Mouse (Mus musculus) MEL (cell line): Measurements from ENCODE around the gene Pole3. TPM values are rescaled to one million over a fixed set of nuclear protein-coding genes. Genes with fewer than 3 reads are reported as not detected.

Source experiments
- DNase-seq: peaks from one replicate; pipeline ENCODE4 v3.0.0; 2011; ENCODE audit warnings: low read depth, low spot score
- H3K27ac ChIP-seq: 2 replicates; pipeline ENCODE4 v1.5.1; 2012; ENCODE audit warnings: low read depth, mild to moderate bottlenecking, control low read depth, low read length, moderate library complexity; ENCODE audit not compliant: control insufficient read depth
- H3K27me3 ChIP-seq, 2 experiments: fragments of 150-350 bp in 1 of 2; sonication (generic) in 1 of 2; 2 replicates each; pipeline ENCODE4 v1.6.1; 2012; ENCODE audit warnings: low read length in 2 of 2, mild to moderate bottlenecking in 2 of 2, improper control_type of control experiment in 1 of 2, moderate library complexity in 1 of 2; ENCODE audit not compliant: insufficient read depth in 2 of 2, control insufficient read depth in 1 of 2
- H3K36me3 ChIP-seq, 2 experiments: 2 replicates each; pipeline ENCODE4 v1.6.1; 2012 to 2014; ENCODE audit warnings: low read length in 2 of 2, improper control_type of control experiment in 1 of 2, inconsistent platforms in 1 of 2, mild to moderate bottlenecking in 1 of 2; ENCODE audit not compliant: insufficient read depth in 2 of 2, control insufficient read depth in 1 of 2
- H3K4me1 ChIP-seq, 2 experiments: fragments of 150-350 bp in 1 of 2; sonication (generic) in 1 of 2; 2 replicates each; pipeline ENCODE4 v1.6.1; 2012; ENCODE audit warnings: low read length in 2 of 2, improper control_type of control experiment in 1 of 2, mild to moderate bottlenecking in 1 of 2; ENCODE audit not compliant: insufficient read depth in 2 of 2, control insufficient read depth in 1 of 2
- H3K4me3 ChIP-seq, 2 experiments: fragments of 150-350 bp in 1 of 2; sonication (generic) in 1 of 2; 2 replicates each; pipeline ENCODE4 v1.5.1; 2012; ENCODE audit warnings: low read depth in 2 of 2, low read length in 2 of 2, mild to moderate bottlenecking in 2 of 2, moderate library complexity in 2 of 2, control low read depth in 1 of 2, improper control_type of control experiment in 1 of 2; ENCODE audit not compliant: control insufficient read depth in 1 of 2, insufficient read depth in 1 of 2
- H3K79me2 ChIP-seq: 2 replicates; pipeline ENCODE4 v1.6.1; 2012; ENCODE audit warnings: mild to moderate bottlenecking, low read length, moderate library complexity; ENCODE audit not compliant: control insufficient read depth, poor library complexity, insufficient read depth
- H3K9ac ChIP-seq: 2 replicates; pipeline ENCODE4 v1.6.1; 2012; ENCODE audit warnings: low read depth, mild to moderate bottlenecking, control low read depth, low read length, moderate library complexity; ENCODE audit not compliant: control insufficient read depth, poor library complexity, severe bottlenecking
- H3K9me3 ChIP-seq: fragments of 150-350 bp; sonication (generic); replicated peaks from 2 replicates; pipeline ENCODE4 v1.6.1; 2012; ENCODE audit warnings: mild to moderate bottlenecking, low read length, improper control_type of control experiment, moderate library complexity; ENCODE audit not compliant: insufficient read depth
- CTCF ChIP-seq, 3 experiments: IDR thresholded peaks in 2 of 3; conservative IDR thresholded peaks in 1 of 3; 2 replicates each; pipeline ENCODE4 v1.5.1; 2011 to 2012; ENCODE audit warnings: low read length in 3 of 3, low read depth in 2 of 3, mild to moderate bottlenecking in 2 of 3, improper control_type of control experiment in 1 of 3, inconsistent platforms in 1 of 3, mixed read lengths in 1 of 3, moderate library complexity in 1 of 3; ENCODE audit not compliant: control insufficient read depth in 1 of 3, insufficient read depth in 1 of 3, poor library complexity in 1 of 3, severe bottlenecking in 1 of 3
- ETS1 ChIP-seq: IDR thresholded peaks from 2 replicates; pipeline ENCODE4 v1.6.1; 2012; ENCODE audit warnings: low read depth, mild to moderate bottlenecking, inconsistent platforms, low read length, improper control_type of control experiment, moderate library complexity
- GATA1 ChIP-seq: IDR thresholded peaks from 2 replicates; pipeline ENCODE4 v1.6.1; 2011; ENCODE audit warnings: low read depth, low read length, improper control_type of control experiment
- HCFC1 ChIP-seq: IDR thresholded peaks from 2 replicates; pipeline ENCODE4 v1.6.1; 2012; ENCODE audit warnings: low read depth, mild to moderate bottlenecking, inconsistent platforms, low read length, improper control_type of control experiment, moderate library complexity
- JUND ChIP-seq: IDR thresholded peaks from 2 replicates; pipeline ENCODE4 v1.6.1; 2011; ENCODE audit warnings: low read depth, mild to moderate bottlenecking, improper control_type of control experiment, low read length
- MAFK ChIP-seq: IDR thresholded peaks from 2 replicates; pipeline ENCODE4 v1.6.1; 2011; ENCODE audit warnings: low read depth, mild to moderate bottlenecking, low read length, improper control_type of control experiment, borderline replicate concordance
- MAX ChIP-seq: IDR thresholded peaks from 2 replicates; pipeline ENCODE4 v1.6.1; 2011; ENCODE audit warnings: low read length, improper control_type of control experiment
- MXI1 ChIP-seq: IDR thresholded peaks from 2 replicates; pipeline ENCODE4 v1.6.1; 2011; ENCODE audit warnings: mild to moderate bottlenecking, low read depth, low read length, improper control_type of control experiment
- MYC ChIP-seq: IDR thresholded peaks from 2 replicates; pipeline ENCODE4 v1.6.1; 2011; ENCODE audit warnings: low read depth, mild to moderate bottlenecking, low read length, improper control_type of control experiment, moderate library complexity
- NRF1 ChIP-seq: IDR thresholded peaks from 2 replicates; pipeline ENCODE4 v1.6.1; 2014; ENCODE audit warnings: low read depth, mild to moderate bottlenecking, inconsistent platforms, low read length, improper control_type of control experiment, moderate library complexity; ENCODE audit not compliant: poor library complexity, insufficient read depth, severe bottlenecking
- POLR2A ChIP-seq, 2 experiments: IDR thresholded peaks; 2 replicates each; pipeline ENCODE4 v1.6.1; 2011 to 2012; ENCODE audit warnings: low read length in 2 of 2, mild to moderate bottlenecking in 2 of 2, control low read depth in 1 of 2, improper control_type of control experiment in 1 of 2, low read depth in 1 of 2, moderate library complexity in 1 of 2; ENCODE audit not compliant: control insufficient read depth in 1 of 2, insufficient read depth in 1 of 2, poor library complexity in 1 of 2
- POLR2AphosphoS2 ChIP-seq: IDR thresholded peaks from 2 replicates; pipeline ENCODE4 v1.6.1; 2011; ENCODE audit warnings: low read length, improper control_type of control experiment
- RAD21 ChIP-seq: IDR thresholded peaks from 2 replicates; pipeline ENCODE4 v1.6.1; 2011; ENCODE audit warnings: mild to moderate bottlenecking, low read depth, low read length, improper control_type of control experiment
- RCOR1 ChIP-seq: IDR thresholded peaks from 2 replicates; pipeline ENCODE4 v1.6.1; 2012; ENCODE audit warnings: low read depth, mild to moderate bottlenecking, inconsistent platforms, low read length, improper control_type of control experiment
- SIN3A ChIP-seq: IDR thresholded peaks from 2 replicates; pipeline ENCODE4 v1.6.1; 2012; ENCODE audit warnings: low read length, improper control_type of control experiment, inconsistent platforms
- TBP ChIP-seq: IDR thresholded peaks from 2 replicates; pipeline ENCODE4 v1.8.0; 2011; ENCODE audit warnings: low read depth, low read length, improper control_type of control experiment
- TCF12 ChIP-seq: IDR thresholded peaks from 2 replicates; pipeline ENCODE4 v1.6.1; 2014; ENCODE audit warnings: low read depth, mild to moderate bottlenecking, inconsistent platforms, low read length, improper control_type of control experiment, moderate library complexity
- UBTF ChIP-seq: IDR thresholded peaks from 2 replicates; pipeline ENCODE4 v1.6.1; 2012; ENCODE audit warnings: low read depth, mild to moderate bottlenecking, inconsistent platforms, low read length, improper control_type of control experiment, moderate library complexity, borderline replicate concordance; ENCODE audit not compliant: insufficient read depth
- USF1 ChIP-seq: IDR thresholded peaks from 2 replicates; pipeline ENCODE4 v1.6.1; 2014; ENCODE audit warnings: low read depth, mild to moderate bottlenecking, inconsistent platforms, low read length, improper control_type of control experiment, moderate library complexity
- ZMIZ1 ChIP-seq: IDR thresholded peaks from 2 replicates; pipeline ENCODE4 v1.6.1; 2012; ENCODE audit warnings: low read depth, mild to moderate bottlenecking, inconsistent platforms, low read length, improper control_type of control experiment, moderate library complexity
- polyA plus RNA-seq, 2 experiments: library from polyadenylated mRNA; stranded (reverse) in 1 of 2; unstranded in 1 of 2; fragments of >175 nt in 1 of 2; fragments of >200 nt in 1 of 2; gene quantifications; 2 replicates each; pipeline versions ENCODE4 v1.2.1 to v1.2.4; 2012; ENCODE audit warnings: low replicate concordance in 2 of 2, low read depth in 1 of 2; ENCODE audit not compliant: insufficient read length in 2 of 2, insufficient read depth in 1 of 2, missing spikeins in 1 of 2
- total RNA-seq: library from RNA; depleted of rRNA; stranded (reverse); fragments of 300-350 nt; gene quantifications from 2 replicates; pipeline ENCODE4 v1.2.3, GENCODE M21; 2012

Gene Pole3
- total and polyA plus RNA-seq, 3 experiments, result 63.6 to 103 TPM; not detected in 1

GRCm38 (mm10) chr4:62492682-62493081 is 32.2 kb downstream of the Pole3 start:
- no peak overlapping the region for H3K9ac ChIP-seq
- H3K27me3 ChIP-seq, result no peaks in the 10 kb centered on the region; a peak in 1 of 4 replicates
- TF ChIP-seq MAX (no peak), RCOR1 (no peak), HCFC1 (no peak), GATA1 (no peak)
- TF ChIP-seq, all 39 proteins: peak for 0

GRCm38 (mm10) chr4:62487914-62488313 is 37.0 kb downstream of the Pole3 start:
- Histone ChIP-seq H3K9me3 (no peaks in the 10 kb centered on the region), H3K4me3 (no peak overlapping the region), H3K9ac (no peak overlapping the region), H3K79me2 (no peaks in the 10 kb centered on the region), H3K27me3 (no peaks in the 10 kb centered on the region; a peak in 1 of 4 replicates), H3K4me1 (peaks cover 0 to 10% of the 10 kb centered on the region in 2 experiments; a peak in 2 of 4 replicates), H3K27ac (no peak overlapping the region), H3K36me3 (peaks cover 0 to 6% of the 10 kb centered on the region in 2 experiments; a peak in 2 of 4 replicates)
- DNase-seq, result no peak
- TF ChIP-seq CTCF (IDR thresholded peaks at IDR 0.05 in 2 of 3, conservative IDR thresholded peaks at IDR 0.05 in 1 of 3; ENCODE audit: control insufficient read depth in 1 of 3, insufficient read depth in 1 of 3, low read depth in 2 of 3, low read length in 3 of 3, poor library complexity in 1 of 3, severe bottlenecking in 1 of 3), result no peak

More at GRCm38 (mm10) chr4:62492682-62493081, 32.2 kb downstream of the Pole3 start:
- no peak for DNase-seq
- Histone ChIP-seq H3K36me3 (peaks cover 0 to 5% of the 10 kb centered on the region in 2 experiments; a peak in 1 of 4 replicates), H3K4me3 (no peak overlapping the region), H3K4me1 (peaks cover 5 to 13% of the 10 kb centered on the region in 2 experiments; a peak in 3 of 4 replicates), H3K79me2 (no peaks in the 10 kb centered on the region), H3K27ac (no peak overlapping the region), H3K9me3 (no peaks in the 10 kb centered on the region)

- DNase-seq, result no peak
- peaks cover 0 to 6% of the 10 kb centered on the region in 2 experiments; a peak in 2 of 4 replicates for H3K36me3 ChIP-seq
- no peak overlapping the region for H3K27ac ChIP-seq
- H3K27me3 ChIP-seq, result no peaks in the 10 kb centered on the region; a peak in 1 of 4 replicates
- TF ChIP-seq JUND, result no peak
- no peak for TF ChIP-seq TCF12
- TF ChIP-seq RAD21, result no peak
- TF ChIP-seq UBTF, result no peak
- no peak for TF ChIP-seq MAFK
- no peak for TF ChIP-seq NRF1
- no peak for TF ChIP-seq MXI1
- TF ChIP-seq POLR2A (IDR thresholded peaks at IDR 0.05; ENCODE audit: control insufficient read depth in 1 of 2, insufficient read depth in 1 of 2, low read depth in 1 of 2, low read length in 2 of 2, poor library complexity in 1 of 2), result no peak
- no peak for TF ChIP-seq TBP
- TF ChIP-seq SIN3A, result no peak
- TF ChIP-seq ETS1, result no peak
- TF ChIP-seq GATA1, result no peak
- TF ChIP-seq USF1, result no peak
- no peak for TF ChIP-seq POLR2AphosphoS2
- TF ChIP-seq MYC, result no peak
- TF ChIP-seq MAX, result no peak
- no peak for TF ChIP-seq ZMIZ1
- TF ChIP-seq, all 39 proteins: peak for 0
- Histone ChIP-seq H3K4me3 (no peak overlapping the region), H3K4me1 (peaks cover 0 to 10% of the 10 kb centered on the region in 2 experiments; a peak in 2 of 4 replicates), H3K9ac (no peak overlapping the region), H3K9me3 (no peaks in the 10 kb centered on the region), H3K79me2 (no peaks in the 10 kb centered on the region)
Observed at GRCm38 (mm10) chr4:62487172-62487571, 37.7 kb downstream of the Pole3 start.
